Mouse (Mus musculus): ENCODE results near the gene Icam4.

DNA sequence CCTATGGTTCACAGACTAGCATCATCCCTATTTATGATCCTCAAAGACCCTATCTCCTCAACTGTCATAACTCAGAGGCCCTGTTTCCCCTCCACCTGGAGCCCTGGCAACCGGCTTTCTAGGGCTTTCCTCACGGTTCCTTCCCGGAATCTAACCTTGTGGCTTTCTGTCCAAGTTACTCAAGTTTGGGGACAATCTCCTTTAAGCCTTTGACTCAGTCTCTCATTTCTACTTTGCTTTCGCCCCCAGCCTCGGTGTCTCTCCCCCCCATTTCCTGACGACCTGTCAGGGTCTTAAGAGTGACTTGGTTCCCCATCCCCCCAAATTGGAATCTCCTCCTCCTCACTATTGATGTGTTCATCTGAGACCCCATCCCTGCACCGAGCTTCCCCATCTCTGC, 3.3 kb downstream of the Icam4 start:
- TF ChIP-seq ZC3H11A (IDR thresholded peaks at IDR 0.05; ENCODE audit: borderline replicate concordance, low read depth, low read length) (no peak), MAFK (IDR thresholded peaks at IDR 0.05; ENCODE audit: insufficient read depth, low read depth, low read length) (no peak), HCFC1 (IDR thresholded peaks at IDR 0.05; ENCODE audit: borderline replicate concordance, insufficient read depth, low read length) (no peak), ZNF384 (IDR thresholded peaks at IDR 0.05; ENCODE audit: low read depth, low read length) (no peak)

Data from ES-E14 (cell line).